Mouse (Mus musculus): ENCODE results near the gene Pgd.

Gene Pgd

DNA sequence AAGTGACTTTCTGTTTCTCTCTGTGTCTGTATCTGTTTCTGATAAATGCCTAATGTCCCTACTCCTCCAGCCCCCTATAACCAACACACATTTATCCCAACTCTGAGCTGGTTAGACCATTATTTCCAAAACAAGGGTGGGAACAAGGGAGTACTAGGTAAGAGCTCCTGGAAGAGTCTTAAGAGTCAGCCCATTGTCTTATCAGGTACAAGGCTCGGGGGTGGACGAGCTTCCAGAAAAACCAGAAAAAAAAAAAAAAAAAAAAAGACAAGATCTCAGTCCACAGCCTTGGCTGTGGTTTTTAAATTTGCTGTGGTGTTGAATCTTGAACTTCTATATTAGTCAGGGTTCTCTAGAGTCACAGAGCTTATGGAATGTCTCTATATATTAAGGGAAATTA, 1.4 kb upstream of the Pgd start:
- DNase-seq (ENCODE audit: low read depth) = no peak

DNA sequence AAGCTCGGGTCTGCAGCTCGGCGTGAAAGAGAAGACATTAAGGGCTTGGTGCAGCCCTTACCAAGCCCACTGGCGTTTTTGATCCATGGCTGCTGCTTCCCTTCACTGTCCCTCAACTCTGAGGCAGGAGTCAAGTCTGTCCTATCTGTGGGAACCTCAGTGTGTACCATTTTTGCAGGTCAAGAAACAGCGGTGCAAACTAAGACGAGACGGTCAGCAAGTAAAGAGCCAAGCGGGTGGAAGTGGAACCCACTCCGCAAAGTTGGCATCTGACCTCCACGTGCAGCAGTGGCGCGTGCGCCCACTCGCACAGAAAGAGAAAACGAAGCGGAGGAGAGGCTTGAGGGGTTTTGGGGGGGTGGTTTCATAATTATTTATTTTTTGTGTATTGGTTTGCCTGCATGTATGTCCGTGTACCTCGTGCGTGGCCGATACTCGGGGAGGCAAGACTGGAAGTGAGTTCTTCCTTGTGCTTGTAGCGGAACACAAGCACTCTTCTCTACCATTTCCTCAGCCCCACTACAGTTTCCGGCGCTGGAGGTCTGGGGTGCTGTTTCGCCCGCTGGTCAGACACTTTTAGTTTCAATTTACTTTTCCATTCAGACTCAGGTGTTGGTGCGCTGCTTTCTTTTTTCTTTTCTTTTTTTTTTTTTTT, 513 bp upstream of the Pgd start:
- peak; percentile 63 for DNase-seq (ENCODE audit: low read depth)

DNA sequence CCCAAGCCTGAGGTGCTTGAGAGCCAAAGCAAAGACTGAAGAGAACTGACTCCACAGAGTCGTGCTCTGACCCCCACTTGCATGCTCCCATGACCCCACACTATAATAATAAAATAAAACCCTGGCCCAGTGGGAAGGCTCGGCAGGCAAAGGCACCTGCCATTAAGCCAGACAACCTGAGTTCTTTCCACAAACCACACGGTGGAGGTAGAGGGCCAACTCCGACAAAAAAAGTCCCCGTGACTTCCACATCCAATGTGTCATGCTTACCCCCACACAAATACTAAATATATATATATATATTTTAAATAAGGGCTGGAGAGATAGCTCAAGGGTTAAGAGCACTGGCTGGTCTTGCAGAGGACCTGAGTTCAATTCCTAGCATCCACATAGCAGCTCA, 2.4 kb downstream of the Pgd start:
- DNase-seq (ENCODE audit: low read depth) = no peak

DNA sequence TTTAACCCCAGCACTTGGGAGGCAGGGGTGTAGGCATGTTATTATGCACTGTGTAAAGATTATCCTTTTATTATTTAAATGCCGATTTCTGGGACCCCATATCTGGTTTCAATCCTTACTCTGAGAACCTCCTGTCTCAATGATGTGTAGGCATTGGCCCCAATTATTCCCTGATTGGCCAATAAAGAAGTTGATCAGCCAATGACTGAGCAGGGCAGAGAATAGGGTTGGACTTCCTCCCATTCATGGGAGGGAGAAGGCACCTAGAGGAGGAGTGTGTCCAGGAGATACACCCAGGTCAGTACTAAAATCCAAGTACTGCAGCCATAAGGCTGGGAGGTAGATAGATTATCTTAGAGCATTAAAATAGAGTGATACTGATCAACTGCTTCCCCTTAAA, 3.4 kb downstream of the Pgd start:
- DNase-seq (ENCODE audit: low read depth) = no peak

- DNase-seq (ENCODE audit: low read depth) = no peak
Observed at GRCm38 (mm10) chr4:149161166-149161565, 5.4 kb downstream of the Pgd start.

- no peak for DNase-seq (ENCODE audit: low read depth)
Observed at GRCm38 (mm10) chr4:149159891-149160290, 6.7 kb downstream of the Pgd start.

- DNase-seq (ENCODE audit: low read depth) = no peak
Observed at GRCm38 (mm10) chr4:149159203-149159602, 7.4 kb downstream of the Pgd start.

DNA sequence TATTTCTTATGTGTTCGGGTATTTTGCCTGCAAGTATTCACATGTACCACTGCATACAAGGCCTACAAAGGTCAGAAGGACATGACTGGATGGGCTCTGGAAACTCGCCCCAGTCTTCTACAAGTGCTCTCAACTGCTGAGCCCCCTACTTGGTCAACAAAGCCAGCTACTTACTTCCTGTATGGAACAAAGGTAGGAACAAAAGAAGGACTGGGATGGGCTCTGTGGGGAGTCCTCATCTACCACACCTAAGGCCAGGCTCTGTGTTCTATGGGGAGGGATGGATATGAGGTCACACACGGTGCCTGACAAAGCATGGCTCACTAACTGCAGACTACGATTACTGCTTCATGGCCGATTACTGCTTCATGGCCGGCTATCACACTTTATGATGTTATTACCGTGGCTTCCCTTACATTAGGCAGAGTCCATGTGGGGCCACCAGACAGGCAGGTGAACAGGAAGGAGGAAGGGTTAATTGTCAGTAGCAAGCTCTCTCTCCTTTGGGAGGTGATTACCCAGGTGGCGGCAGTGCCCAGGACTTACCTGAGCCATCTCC, 9.1 kb downstream of the Pgd start:
- DNase-seq (ENCODE audit: low read depth) = no peak

DNA sequence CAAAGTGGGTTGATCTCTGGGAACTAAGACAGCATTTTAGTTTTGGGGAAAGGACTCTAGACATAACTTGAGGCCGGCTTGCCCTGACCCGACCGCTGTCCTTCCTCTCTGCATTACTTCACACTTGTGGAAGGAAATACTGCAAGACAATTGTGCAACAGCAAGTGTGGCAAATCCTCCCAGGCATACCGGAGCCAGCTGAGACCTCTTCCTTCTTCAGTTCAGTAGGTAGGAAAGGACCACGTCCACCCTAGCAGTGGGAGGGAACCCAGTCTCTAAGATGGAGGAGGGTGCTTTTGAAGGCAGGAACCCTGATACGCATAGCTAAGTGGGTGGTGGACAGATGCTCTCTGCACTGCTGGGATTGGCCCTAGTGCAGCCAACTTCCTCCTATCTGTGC, 10.9 kb downstream of the Pgd start:
- no peak for DNase-seq (ENCODE audit: low read depth)

- no peak for DNase-seq (ENCODE audit: low read depth)
Observed at GRCm38 (mm10) chr4:149154859-149155258, 11.7 kb downstream of the Pgd start.

- DNase-seq (ENCODE audit: low read depth) = no peak
Observed at GRCm38 (mm10) chr4:149150721-149151120, 15.8 kb downstream of the Pgd start.

DNA sequence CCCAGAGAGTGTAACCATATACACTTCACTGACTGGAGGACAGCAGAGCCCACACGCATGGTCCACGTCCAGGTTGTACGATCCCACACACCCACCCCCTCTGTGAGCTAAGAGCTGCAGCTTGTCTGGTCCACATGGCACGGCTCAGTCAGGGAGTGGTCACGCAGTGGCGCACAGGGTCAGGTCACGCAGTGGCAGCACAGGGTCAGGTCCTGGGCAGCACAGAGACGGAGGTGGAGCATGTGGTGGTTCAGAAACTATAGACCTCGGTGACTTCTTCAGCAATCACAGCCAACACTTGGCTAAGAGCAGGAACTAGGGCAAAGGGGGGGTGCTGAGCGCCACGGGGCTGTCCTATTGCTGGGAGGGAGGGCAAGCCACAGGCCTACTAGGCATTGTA, 16.3 kb downstream of the Pgd start:
- DNase-seq (ENCODE audit: low read depth) = no peak

GRCm38 (mm10) chr4:149149611-149150010, 17.0 kb downstream of the Pgd start:
- no peak for DNase-seq (ENCODE audit: low read depth)

- no peak for DNase-seq (ENCODE audit: low read depth)
Observed at GRCm38 (mm10) chr4:149149196-149149595, 17.4 kb downstream of the Pgd start.

GRCm38 (mm10) chr4:149148084-149148483, 18.5 kb downstream of the Pgd start:
- DNase-seq (ENCODE audit: low read depth) = no peak

- peak; percentile 67 for DNase-seq (ENCODE audit: low read depth)
Observed at GRCm38 (mm10) chr4:149147528-149147927, 19.0 kb downstream of the Pgd start.

DNA sequence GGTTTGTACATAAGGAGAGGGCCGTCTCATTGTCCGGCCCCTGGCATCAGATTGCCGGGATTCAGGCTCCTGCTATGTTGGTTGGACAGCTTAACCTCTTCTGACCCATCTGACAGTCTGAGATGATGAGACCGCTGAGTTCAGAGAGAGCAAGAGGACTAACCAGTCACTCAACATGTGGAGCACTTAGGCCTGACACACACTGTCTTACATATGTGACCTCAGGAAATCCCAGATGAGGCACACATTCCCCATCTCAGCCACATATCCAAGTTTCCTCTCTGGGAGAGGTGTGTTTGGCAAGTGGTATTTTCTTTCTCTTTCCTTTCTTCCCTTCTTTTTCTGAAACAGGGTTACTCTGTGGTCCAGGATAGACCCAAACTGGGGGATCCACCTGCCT, 21.4 kb downstream of the Pgd start:
- DNase-seq (ENCODE audit: low read depth) = peak; percentile 29

DNA sequence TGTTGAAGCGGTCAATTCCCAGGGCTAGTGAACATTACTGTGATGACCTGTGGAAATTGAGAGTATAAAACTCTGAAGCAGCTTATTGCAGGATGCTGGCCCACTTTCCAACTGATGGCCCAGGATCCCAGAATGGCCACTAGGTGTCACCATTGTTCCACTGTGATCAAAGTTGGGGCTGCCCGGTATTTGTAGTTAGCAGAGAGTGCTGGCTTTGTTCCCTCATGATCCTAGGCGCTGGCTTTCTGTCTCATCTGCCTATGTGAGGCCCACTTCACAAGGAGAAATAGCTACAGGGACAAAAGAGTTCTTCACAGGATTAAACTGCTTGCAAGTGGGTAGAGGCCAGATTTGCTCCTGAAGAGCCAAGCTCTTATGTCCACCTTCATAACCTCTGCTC, 22.1 kb downstream of the Pgd start:
- DNase-seq (ENCODE audit: low read depth) = peak; percentile 92

DNA sequence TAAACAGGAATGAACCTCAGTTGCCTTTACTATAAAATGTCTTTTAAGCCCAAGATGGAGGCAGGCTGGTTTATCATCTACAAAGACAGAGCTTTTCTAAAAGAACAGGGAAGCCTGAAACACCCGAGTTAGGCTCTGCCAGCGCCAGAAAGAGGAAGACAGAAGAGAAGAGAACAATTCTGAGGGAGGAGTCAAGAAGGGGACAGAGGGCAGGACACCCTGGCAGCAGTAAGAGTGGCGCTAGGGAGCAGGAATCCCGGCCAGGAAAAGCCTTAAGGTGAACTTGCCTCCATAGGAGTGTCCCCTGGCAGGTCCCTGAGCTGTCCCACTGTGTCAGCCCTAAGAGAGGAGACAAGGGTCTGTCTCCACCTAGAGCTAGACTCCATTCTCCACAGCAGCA, 23.0 kb downstream of the Pgd start:
- no peak for DNase-seq (ENCODE audit: low read depth)

GRCm38 (mm10) chr4:149138515-149138914, 28.1 kb downstream of the Pgd start:
- no peak for DNase-seq (ENCODE audit: low read depth)

DNA sequence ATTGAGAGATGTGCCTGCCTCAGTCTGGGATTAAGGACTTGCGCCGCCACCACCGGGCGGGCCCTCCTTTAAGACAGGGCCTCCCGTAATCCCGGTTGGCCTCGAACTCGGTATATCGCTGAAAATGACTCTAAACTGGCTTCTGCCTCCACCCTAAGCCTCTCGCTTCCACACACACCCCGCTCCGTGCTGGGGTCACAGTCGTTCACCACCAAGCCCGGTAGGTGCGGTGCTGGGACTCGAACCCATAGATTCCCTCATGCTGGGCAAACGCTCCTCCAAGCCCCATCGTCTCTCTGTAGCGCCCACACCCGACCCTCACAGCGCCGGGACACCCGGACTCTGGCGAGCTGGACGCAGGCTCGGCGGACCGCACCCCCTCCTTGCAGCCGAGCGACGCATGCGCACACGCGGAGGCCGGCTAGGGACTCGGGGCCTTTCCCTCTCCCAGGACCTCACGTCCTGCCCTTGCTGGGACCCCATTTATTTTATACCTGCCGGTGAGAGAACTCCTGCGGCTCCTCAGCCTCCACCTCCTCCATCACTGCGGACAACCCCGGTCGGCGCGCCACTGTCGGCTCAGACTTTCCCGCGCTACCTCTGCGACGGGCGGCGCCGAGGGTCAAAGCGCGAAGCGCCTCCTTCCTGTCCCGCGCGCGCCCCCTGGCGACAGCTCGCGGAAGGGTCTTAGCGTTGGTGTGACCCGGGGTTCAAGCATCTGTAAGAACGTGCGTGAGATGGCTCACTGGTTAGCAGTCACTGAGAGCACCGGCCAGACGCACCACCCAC, 29.4 kb downstream of the Pgd start, which contains the start of gene Cenps:
Cenps (minus strand) TSS at position 648 of the 789 bp plus-strand sequence.
- peak; percentile 92 for DNase-seq (ENCODE audit: low read depth)

DNA sequence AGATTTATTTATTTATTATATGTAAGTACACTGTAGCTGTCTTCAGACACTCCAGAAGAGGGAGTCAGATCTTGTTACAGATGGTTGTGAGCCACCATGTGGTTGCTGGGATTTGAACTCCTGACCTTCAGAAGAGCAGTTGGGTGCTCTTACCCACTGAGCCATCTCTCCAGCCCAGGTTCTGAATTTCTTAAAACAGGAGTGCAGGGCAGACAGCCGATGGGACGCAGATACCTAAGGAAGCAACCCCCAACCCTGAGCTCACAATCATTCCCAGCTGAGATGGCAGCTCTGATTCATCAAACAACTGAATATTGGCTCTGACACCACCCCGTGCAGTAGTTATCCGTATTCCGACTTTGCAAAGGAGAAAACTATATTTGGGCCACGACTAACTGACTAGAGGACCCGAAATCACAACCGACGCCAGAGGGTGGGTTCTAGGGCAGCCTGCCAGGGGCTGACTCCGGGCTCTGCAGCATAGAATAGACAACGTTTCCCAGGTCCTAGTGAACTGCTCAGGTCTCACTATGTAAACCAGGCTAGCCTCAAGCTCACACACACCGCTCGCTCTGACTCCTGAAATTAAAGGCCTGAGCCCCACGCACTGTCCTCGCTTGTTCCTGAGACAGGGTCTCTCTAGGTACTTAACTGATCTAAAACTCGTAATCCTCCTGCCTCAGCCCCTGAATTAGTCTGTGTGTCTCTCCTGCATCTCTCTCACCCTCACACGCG, 30.3 kb downstream of the Pgd start:
- DNase-seq (ENCODE audit: low read depth) = no peak

GRCm38 (mm10) chr4:149133395-149133794, 33.2 kb downstream of the Pgd start:
- DNase-seq (ENCODE audit: low read depth) = no peak

Measured in naive thymus-derived CD4-positive, alpha-beta T cell, adult 2 months (primary cell).